Mouse (Mus musculus) spleen, postnatal 14 days (tissue): ENCODE data around the gene Tmf1.

Experiments used
- DNase-seq, 2 experiments: peaks; one replicate each; pipeline ENCODE4 v3.0.0; 2021 to 2022; ENCODE audit warnings: low spot score in 2 of 2

Gene Tmf1

GRCm38 (mm10) chr6:97178491-97179366, at the start of gene Tmf1:
Gene Tmf1, minus strand, starts transcription at chr6:97179122.
- peak; percentile 91 to 93 for DNase-seq

DNA sequence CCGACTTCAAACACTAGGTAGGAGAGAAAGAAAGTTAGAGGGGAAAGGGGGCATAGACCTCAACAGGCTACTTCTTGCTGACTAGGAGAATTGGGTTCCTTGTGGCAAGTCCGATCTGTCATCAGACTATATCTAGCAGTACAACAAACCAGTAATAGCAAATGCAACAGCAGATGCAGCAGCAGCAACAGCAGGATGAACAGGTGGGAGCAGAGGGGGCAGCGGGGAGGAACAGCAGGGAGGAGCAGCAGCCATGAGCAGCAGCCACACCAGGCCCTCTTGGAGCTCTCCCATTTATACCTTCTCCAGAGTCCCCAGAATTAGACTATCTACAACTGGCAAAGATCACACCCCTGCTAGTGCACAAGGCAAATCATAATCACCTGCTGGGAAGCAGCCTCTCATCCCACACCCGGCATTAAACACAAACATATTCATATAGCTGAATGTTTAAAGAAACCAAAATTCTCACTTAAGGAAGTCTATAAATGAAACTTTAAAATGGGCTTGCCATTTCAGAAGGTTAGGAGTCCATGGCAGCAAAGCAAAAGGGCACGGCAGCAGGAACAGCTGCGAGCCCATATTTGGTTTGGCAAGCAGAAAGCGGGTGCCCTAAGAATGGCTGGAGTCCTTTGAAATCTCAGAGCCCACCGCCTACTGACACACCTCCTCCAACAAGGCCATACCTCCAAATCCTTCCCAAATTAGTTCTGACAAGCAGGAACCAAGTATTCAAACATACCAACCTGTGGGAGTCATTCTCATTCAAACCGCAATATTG, 48.3 kb upstream of the Tmf1 start:
- no peak for DNase-seq

DNA sequence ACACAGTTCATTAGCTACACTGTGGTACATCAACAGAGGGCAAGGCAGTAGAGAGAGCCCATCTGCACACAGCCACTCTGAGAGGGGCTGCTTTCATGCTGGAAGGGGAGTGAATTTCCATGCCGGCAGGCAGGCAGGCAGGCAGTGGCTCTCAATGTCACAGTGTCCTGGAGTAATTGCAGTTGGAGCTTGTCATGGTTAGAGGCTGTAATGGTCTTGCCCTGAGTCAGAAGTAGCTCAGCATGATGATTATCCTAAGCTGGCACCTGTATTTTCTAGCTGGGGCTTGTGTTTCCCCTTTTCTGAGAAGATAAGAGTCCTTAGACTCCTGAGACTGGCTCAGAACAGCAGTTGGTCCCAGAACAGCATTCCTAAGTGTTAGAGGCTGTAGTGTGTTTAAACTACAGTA, 47.2 kb upstream of the Tmf1 start:
- no peak for DNase-seq

- no peak for DNase-seq
Measured at GRCm38 (mm10) chr6:97224505-97224904, 45.6 kb upstream of the Tmf1 start.

DNA sequence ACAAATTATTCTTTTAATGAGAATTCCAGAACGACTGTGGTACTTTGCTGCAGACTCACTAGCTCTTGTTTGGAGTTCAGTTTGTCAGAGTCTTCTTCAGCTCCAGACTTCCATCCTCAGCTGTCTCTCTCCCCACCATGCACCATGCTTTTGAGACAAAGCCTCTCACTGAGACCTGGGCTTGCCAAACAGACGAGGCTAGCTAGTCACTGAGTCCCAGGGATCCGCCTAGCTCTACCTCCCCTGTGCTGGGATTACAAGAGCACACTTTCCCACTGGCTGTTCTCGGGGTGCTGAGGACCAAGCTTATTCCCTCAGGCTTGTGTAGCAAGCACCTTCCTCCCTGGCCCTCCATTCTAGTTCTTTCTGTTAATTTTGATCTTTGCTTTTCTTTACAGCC, 44.6 kb upstream of the Tmf1 start:
- no peak for DNase-seq

- no peak for DNase-seq
Measured at GRCm38 (mm10) chr6:97222931-97223467, 44.1 kb upstream of the Tmf1 start.

DNA sequence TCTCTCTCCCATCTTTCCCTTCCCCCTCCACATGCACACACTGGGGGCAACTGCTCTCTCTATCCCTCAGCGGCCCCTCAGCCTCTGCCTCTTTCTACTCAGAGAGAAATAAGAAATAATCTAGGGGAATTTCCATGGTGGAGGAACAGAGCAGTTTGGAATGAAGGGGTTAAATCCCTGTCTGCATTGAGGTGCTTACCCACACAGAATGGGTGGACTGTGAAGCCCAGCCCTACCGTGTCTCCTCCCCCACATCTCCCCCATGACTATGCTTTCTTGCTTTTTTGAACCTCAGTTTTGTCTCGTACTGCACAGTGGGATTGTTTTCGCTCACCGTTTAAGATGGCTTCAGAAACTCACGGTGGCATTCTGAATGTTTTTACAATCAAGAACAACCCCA, 43.4 kb upstream of the Tmf1 start:
- DNase-seq: no peak

DNA sequence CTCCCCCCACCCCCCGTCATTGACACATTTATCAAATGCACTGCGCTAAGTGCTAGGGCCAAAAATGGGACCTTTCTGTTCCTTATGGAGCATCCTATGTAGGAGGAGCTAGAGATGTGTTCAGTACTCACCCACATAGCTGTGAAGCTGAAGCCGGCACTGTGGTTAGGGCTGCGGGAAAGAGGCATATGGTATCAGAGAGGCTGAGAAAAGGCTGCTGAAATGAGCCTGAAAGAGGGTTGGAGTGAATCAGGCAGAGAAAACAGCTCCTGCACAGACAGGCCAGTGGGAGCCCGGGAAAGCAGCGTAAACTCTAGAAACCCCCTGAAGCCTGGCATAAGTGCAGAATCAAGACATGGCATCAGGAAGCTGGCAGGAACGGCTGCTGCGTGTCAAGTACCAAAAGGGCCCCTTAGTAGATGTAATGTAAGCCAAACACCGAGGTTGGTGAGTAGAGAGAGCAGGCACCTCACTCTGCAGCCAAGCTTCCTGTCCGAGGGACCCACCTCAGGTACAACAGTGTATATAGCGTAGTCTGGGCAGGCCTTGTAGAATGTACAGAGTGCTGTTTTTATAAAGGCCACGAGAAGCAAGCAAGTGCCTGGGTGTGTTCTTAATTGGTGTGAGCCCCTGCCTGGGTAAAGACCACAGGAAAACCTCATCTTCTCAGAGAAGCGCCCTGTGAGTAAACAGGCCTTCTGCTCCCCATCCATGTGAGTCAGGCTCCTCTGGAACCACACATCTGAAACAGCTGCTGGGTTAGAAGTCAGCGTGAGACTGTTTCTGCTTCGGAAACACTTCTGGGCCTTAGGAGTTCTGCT, 42.5 kb upstream of the Tmf1 start:
- no peak for DNase-seq

- no peak for DNase-seq
Measured at GRCm38 (mm10) chr6:97220672-97221071, 41.8 kb upstream of the Tmf1 start.

GRCm38 (mm10) chr6:97216154-97216821, 37.4 kb upstream of the Tmf1 start:
- DNase-seq: no peak

GRCm38 (mm10) chr6:97211981-97212380, 33.1 kb upstream of the Tmf1 start:
- no peak for DNase-seq

GRCm38 (mm10) chr6:97210962-97211601, 32.2 kb upstream of the Tmf1 start:
- peak; percentile 17 to 22 for DNase-seq

GRCm38 (mm10) chr6:97210191-97210961, 31.5 kb upstream of the Tmf1 start, which contains the start of gene Arl6ip5:
Gene Arl6ip5, plus strand, starts transcription at chr6:97210689.
- DNase-seq: peak; percentile 74 to 82

- no peak for DNase-seq
Measured at GRCm38 (mm10) chr6:97209751-97210150, 30.8 kb upstream of the Tmf1 start.

DNA sequence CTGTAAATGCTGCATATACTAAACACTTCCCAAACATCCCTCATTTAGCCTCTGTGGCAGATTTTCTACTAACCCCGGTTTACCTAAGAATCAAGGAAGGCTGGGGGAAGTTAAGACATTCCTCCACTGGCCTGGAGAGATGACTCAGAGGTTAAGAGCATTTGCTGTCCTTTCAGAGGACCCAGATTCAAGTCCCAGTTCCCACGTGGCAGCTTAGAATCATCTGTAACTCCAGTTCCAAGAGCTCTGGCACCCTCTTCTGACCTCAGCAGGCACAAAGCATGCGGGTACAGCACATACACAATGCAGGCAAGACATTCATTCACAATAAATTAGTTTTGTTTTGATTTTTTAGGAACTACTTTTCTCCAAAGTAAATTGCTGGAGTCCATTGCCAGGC, 30.3 kb upstream of the Tmf1 start:
- no peak for DNase-seq

GRCm38 (mm10) chr6:97208406-97208805, 29.5 kb upstream of the Tmf1 start:
- no peak for DNase-seq

- no peak for DNase-seq
Measured at GRCm38 (mm10) chr6:97207085-97207484, 28.2 kb upstream of the Tmf1 start.

DNA sequence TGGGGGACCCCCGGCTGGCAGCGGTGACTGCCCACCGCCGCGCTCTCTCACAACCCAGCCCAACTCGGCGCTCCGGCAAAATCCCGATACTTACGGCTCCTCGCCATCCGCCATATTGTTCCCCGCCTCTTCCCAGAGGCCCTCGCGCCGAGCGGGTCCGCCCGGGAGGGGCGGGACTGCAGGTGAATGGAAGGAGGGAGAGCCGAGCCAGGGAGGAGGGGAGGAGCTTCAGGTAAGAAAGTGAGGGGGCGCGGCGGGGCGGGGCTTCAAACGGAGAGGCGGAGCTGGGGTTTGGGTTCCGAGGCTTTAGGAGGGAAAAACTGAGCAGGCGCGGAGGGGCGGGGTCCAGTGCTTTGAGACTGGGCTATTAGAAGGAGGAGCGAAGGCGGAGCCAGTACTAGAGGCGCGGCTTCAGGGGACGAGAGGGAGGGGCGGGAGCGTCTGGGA, 26.5 kb upstream of the Tmf1 start, which contains the start of gene Uba3:
Uba3 (minus strand) TSS at position 209 of the 447 bp plus-strand sequence.
- DNase-seq: peak; percentile 99

GRCm38 (mm10) chr6:97204952-97205351, 26.0 kb upstream of the Tmf1 start:
- DNase-seq: peak; percentile 16 to 21
